Mouse (Mus musculus) large intestine, adult 2 months (tissue): ENCODE measurements around the gene Camk2g. TPM values are rescaled to one million over a fixed set of nuclear protein-coding genes. Genes with fewer than 3 reads are reported as not detected.

Experiments
- DNase-seq: peaks from one replicate; pipeline ENCODE4 v3.0.0-alpha.2; 2012; ENCODE audit warnings: low read depth, low spot score
- WGBS: fragments of 180-500 bp; shearing (Covaris S2); methylation state at CpG from one replicate; pipeline ENCODE4 v1.1.7; 2018; 5-methylcytosine and 5-hydroxymethylcytosine counted together
- polyA plus RNA-seq: library from polyadenylated mRNA; depleted of rRNA; stranded (reverse); fragments of >200 nt; gene quantifications from 2 replicates; pipeline ENCODE4 v1.2.3, GENCODE M21; 2012

Gene Camk2g
- polyA plus RNA-seq, 1 experiment: 11.4 TPM

DNA sequence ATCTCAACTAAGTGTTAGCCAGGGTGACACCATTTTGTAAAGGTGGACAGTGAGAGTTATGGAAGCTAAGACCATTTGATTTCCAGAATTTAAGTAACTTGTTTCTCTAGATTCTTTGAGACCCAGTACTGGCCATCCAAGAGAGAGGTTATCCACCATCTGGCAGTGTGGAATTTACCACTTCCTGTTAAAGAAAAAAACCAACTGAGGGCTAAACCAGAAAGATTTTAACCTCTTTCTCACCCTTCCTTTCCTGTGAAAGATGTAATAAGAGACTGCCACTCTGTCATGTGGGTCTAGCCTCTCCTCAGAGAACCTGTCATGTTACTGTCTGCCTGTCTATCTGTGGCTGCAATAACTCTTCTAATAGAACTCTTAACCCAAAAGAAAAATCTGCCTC is 15.9 kb upstream of the Camk2g start:
- DNase-seq: no peak

DNA sequence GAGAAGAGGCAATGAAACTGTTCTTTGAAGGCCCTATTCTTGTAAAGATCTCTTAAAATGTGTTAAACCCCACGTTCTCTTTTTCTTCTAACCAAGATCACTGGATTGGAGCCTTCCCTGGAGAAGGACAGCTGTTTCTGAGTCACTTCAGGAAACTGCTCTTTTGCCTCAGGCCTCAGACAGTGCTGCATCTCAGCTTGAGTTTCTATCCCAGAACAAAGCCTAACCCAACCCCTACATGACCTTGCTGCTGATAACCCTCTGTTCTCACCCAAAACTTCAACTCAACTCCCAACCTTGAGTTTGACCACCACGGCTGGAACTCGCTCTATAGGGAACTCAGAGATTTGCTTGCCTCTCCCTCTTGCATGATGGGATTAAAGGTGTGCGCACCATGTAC is 15.5 kb upstream of the Camk2g start:
- WGBS: 81% methylated on average over 4 of the region's 4 CpGs
- DNase-seq: no peak

DNA sequence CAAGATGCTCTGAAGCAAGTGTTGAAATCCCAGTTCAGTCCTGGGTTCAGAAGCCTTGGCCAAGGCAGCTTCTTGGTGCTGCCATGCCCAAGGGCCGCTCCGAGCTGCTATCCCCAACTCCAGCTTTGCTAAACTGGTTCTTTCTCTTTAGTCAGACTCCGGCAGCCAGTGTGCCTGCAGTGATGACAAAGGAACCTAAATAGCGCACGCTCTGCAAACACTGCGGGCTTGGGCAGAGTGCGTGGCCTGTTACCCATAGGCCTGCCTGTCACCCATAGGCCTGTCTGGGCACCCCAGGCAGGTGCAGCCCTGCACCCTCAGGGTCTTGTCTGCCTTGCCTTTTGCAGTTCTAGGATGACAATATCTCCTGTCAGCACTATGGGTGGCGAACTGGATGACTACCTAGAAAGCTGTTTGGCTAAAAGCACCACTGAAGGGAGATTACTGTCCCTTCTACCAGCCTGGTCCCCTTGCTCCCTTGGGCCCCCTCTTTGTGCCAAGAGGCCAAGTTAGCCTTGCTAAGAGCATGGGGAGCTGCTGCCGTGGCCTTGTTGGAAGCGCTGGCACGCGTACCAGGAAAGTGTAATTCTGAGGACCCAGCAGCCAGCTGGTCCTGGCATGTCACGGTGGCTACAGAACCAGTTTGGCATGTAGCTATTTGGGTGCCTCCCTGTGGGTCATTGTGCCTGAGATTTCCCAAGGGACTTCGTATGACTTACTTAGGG is 12.4 kb upstream of the Camk2g start:
- WGBS: 41% methylated on average over 14 of the region's 14 CpGs
- DNase-seq: no peak

DNA sequence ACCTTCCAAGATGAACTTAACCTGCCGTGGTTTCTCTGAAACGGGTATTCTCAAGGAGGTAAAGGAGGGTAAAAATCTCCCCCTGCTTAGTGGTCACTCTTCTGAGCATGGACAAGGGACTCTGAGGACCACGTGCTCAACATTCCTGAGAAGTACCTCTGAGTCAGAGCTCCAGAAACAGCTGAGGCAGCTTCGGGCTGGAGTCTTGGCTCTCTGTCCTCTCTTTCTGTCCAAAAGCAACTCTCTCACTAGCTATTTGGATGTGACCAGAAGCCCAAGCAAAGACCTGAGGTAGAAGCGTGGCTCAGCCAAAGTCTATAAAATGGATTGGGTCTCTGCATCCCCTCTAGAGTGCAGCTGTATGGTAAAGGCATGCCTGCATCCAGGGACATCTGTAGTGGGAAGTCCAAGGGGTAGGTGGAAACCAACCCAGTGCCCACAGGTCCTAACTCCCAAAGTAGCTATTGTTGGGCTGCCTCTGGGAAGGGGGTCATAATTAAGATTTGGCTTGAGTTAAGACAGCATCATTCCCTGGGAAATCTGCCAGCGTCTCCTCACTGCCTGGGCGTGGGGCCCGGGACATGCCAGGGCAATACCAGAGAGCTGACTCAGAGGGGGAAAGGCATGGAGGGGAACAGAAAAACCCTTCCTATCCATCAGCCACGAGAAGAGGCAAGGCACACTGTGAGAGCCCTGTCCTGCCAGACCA is 11.2 kb upstream of the Camk2g start:
- peak; percentile 32 for DNase-seq

DNA sequence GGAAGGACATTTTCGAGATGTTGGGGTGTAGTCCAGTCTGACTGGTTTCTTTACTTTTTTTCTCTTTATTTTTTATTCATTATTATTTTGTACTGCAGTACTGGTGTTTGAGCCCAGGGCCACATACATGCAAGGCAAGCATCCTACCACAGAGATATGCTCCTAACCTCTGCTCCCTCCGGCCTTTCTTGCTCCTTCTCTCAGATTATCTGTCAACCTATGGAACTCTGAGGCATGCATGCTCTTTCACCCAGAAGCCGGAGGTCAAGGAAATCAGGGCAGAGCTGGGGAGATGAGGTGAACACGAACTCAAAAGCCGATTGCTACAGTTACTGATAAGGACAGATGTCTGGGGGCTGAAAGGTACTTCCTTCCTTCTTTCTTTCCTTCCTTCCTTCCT is 10.6 kb upstream of the Camk2g start:
- DNase-seq: no peak
- WGBS: 47% methylated on average over 5 of the region's 5 CpGs

More for the DNA sequence above, 11.2 kb upstream of the Camk2g start:
- 21% methylated on average over 9 of the region's 9 CpGs for WGBS

DNA sequence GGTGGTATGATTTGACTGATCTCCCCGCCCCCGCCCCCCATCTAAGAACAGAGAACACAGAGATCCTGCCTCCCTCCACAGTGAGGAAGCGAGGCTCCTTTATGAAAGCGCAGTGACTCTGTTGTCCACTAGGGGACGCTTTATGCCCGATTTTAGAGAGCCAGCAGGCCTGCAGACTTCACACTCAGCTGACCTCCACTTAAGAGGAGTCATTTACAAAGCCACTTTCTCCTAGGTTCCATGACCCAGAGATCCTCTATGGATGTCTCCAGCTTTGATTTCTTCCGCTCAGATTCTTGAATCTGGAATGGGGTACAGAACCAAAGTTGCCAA is 9.7 kb upstream of the Camk2g start:
- DNase-seq: peak; percentile 53
- 6% methylated on average over 7 of the region's 7 CpGs for WGBS

DNA sequence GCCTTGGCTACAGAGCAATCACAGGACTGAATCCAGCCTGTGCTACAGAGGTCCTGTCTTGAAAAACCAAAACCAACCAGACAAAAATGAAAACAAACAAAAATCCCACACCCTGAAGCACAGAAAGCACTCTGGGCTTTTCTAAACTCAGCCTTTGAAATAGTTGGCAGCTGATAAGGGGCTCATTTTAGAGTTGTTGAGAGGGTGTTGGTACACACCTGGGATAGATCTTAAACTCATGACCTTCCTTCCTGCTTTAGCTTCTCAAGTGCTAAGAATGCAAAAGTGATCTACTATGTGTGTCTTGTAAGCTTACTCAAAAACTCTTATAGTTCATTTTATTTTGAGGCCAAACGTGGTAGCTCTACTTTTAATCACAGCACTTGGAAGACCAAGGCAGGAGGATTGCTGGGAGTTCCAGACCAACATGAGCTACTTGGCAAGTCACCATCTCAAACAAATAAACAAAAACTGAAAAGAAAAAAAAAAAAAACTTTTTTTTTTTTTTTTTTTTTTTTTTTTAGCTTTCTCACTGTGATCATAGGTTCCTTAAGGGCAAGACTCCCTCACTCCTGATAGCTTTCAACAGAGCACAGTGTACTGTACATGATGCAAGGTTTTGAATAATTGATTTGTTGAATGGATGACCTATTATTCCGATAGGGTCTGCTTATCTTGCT is 9.2 kb upstream of the Camk2g start:
- WGBS: 19% methylated on average over 2 of the region's 2 CpGs
- no peak for DNase-seq

DNA sequence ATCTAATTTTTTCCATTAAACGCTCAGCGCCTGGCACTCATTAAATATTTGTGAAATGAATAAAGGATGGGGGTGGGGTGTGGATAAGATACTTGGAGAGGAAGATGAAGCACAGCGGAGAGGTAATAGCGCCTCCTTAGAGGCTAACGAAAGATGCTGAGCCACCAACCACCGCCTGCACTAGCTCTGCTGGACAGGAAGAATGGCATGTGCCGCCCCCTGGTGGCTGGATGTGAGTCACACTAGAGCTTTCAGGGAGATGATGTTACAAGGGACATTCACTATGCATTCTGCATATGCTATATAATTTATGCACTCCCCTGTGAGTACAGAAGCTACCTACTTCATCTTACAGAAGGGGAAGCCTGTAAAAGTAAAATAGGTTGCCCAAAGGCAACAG is 4.9 kb upstream of the Camk2g start:
- DNase-seq: peak; percentile 78
- 2% methylated on average over 7 of the region's 7 CpGs for WGBS

DNA sequence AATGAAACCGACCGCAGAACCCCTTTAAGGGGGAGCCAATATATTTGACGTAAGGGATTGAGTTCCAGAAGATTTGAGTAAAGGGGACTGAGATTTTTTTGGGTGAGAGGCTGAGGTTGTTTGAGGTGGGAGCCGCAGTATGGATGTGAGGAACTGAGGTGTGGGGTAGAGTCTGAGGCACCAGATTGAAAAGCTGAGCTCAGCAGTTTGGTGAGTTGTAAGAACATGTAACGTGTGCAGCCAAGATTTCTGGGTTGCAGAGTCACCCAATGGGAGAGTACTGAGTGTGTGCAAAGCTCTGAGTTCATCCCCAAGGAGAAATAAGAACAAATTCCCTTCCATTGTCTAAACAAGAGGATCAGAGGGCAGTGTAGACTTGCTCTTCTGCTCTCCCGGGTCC is 4.4 kb upstream of the Camk2g start:
- no peak for DNase-seq
- 81% methylated on average over 6 of the region's 6 CpGs for WGBS

DNA sequence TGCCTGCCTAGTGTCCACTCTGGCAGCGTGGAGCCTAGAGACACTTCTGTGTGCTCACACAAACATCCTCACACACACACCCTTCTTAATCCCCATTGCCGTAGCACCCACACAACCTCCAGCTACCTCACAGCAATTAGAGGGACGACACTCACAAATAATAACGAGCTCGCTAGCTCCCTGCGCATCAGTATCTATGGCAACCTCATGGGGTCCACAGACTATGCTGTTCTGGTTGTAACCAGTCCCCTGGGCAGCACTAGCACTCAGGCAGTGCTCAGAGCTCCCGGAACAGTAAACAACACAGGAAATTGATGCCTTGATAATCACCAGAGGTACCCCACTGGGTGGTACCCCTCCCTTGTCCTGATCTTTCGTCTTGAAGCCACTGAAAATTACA is 2.8 kb upstream of the Camk2g start:
- DNase-seq: no peak
- WGBS: 75% methylated on average over 8 of the region's 8 CpGs

DNA sequence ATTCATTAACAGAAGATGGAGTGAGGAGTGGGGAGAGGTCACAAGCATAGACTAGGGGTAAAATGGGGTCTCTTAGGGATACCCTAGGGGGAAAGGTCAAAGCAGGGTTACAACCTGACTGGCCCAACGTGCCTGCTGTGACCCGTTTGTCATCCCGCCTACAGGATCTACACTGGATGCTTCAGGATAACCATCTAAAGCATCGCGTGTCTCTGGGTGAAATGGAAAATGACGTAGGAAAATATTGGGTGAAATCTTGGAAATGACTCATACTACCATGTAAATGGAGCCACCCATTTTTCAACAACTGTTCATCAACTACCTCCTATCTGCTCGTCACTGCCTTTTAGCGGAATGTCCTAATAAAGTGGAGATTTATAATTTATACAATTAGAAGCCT is 2.3 kb upstream of the Camk2g start:
- 83% methylated on average over 8 of the region's 8 CpGs for WGBS
- DNase-seq: no peak

DNA sequence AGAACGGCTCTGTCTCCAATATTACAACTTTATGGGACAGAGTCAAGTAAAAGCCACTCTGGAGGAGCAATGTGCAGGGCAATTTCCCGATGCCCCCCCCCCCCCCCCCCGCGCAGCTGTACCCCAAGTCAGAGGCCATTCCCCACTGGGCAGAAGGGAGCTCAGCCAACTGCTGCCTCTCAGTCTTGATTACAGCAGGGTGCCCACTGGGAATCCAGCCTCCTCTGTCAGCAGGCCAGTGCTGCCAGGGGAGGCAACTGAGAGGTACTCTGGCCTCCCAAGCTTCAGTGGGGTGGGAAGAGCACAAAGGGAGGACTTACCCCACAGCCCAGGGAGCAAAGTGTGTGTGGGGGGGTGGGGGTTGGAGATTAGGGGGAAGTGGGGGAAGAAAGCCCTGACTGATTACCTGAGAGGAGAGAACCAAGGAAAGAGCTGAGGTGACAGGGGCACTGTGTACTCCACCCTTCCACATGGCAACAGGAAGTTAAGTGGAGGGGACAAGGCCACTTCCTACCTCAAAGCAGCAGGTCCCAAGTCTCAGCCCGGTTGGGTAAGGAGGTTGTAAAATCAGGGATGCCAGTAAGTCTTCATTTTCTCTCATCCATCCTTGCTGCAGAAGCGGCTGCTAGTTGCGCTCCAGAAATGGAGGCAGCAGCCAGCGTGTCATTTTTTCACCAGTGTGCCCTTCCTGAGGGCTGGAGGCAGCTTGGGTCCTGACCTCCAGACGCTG is 1.7 kb upstream of the Camk2g start:
- 57% methylated on average over 9 of the region's 9 CpGs for WGBS

DNA sequence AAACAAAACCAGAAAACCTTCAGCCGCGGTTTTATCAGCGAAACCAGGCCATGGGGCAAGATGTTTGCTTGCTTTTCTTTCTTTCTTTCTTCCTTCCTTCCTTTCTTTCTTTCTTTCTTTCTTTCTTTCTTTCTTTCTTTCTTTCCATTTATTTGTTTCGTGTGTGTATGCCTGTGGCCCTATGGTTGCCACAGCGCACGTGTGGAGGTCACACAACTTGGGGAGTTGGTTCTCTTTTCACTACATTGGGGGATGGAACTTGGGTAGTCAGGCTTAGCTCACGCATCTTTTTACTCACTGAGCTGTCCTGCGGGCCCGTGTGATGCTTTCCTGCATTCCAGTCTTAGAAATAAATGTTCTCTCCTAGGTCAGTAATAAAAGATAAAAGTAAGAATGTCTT is 701 bp upstream of the Camk2g start:
- no peak for DNase-seq
- WGBS: 31% methylated on average over 9 of the region's 9 CpGs

More for the DNA sequence above, 1.7 kb upstream of the Camk2g start:
- no peak for DNase-seq

DNA sequence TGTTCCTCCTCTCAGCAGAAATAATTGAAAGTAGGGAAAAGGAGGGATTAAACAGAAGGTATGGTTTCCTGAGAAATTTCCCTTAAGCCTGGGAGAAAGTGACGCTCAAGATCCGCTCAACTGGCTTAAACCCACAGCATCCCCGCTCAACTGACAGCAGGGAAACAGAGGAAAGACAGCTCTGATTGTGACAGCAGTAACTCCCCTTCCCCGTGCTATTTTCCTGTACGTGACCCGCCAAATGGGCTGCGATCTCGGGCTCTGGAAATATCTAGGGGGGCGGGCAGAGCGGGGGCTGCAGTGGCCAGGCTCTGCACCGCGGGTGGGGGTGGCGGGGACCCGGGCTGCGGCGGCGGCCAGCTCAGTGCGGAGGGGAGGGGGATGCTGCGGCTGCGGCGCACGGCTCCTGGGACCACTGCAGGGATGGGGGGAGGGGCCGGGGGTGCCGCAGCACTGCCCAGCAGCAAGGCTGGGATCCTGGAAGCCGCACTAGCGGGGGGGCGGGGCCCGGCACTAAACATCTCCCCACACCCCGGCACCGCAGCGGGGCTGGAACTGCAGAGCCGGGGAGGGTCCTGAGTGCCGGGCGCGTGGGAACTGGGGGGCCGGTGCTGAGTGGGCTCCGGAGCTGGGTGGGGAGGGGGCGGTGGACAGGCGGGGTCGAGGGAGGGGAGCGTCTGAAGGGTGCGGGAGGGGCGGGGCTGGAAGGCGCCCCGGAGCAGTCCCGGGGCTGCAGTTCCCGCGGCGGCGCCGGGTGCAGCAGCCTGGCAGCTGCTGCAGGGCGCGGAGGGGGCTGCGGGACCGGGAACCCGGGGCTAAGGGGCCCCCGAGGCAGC is 748 bp downstream of the Camk2g start:
- DNase-seq: no peak
- 3% methylated on average over 56 of the region's 57 CpGs for WGBS

DNA sequence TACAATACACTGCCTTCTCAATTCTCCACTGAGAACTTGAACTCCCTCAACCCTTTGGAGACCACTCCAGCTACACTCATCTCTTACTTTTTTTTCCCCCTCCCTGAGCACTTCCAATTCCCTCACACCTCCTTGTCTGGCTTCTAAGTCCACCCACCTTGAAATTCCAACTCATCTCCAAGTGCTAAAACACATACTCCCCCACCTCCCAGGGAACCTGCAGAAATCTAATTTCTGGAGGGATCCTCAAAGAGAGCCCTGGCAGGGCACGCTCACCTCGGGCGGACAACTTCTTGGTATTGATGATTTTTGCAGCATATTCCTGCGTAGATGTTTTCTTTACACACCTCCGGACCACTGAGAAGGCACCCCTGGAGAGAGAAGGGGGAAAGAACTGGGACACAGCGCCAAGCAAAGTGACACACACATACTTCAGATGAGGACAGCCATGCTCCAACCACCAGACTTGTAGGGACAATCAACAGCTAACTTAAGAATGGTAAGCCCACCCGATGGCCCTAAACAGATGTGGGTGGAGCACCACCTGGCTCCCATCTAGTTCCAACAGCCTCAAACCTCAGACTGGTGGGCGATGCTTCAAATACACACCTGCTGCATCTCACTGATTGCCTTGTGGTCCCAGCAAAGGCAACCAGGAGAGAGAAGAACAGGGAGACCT is 1.5 kb downstream of the Camk2g start:
- no peak for DNase-seq
- 73% methylated on average over 8 of the region's 8 CpGs for WGBS

DNA sequence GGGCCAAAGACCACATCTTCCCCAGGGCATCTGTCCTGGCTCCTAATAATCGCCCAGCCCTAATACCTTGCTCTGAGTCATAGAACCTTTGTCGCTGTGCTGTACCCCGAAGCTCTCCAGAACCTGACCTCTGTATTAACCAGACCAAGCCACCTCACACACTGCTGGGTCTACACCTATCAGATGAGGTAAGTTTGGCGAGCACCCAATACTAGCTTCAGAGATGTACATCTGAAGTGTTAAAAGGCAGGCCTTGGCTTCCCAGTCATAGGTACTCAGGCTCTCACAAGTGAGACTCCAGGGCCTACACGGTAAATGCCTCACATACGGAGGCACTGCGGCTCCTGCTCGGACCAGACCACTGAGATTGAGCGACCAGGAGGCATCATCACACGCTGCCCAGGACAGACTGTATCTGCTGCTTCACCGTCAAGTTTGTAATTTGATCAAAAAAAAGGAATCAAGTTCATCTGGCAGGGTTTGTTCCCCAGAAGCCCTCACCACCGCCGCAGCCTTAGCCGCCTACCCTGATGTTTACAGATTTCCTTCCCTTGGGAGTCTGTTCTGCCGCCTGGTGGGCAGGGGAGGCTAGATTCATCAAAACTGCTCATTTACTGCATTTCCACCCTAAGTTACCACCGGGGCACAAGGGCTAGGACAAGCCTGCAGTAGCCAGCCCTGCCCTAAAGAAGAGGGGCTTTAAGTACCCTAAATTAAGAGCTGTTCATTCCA is 2.2 kb downstream of the Camk2g start:
- WGBS: 77% methylated on average over 16 of the region's 16 CpGs
- DNase-seq: no peak

DNA sequence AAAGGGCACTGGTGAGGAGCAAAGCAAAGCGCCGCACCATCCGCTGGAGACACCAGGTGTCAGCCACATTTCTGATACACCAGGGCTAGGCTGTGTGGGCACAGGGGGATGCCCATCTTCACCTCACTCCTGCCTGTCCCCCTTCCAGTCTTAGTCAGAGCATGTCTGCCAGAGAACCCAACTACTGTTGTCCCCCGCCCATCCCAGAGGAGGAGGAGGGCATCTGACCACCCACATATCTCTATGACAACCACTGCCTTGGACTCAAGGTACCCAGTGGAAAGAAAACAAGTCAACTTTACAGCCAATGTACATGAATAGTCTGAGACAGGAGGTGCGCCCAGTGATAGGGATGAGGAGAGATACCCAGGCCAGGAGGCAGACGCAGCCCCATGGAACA is 2.9 kb downstream of the Camk2g start:
- WGBS: 93% methylated on average over 6 of the region's 6 CpGs

DNA sequence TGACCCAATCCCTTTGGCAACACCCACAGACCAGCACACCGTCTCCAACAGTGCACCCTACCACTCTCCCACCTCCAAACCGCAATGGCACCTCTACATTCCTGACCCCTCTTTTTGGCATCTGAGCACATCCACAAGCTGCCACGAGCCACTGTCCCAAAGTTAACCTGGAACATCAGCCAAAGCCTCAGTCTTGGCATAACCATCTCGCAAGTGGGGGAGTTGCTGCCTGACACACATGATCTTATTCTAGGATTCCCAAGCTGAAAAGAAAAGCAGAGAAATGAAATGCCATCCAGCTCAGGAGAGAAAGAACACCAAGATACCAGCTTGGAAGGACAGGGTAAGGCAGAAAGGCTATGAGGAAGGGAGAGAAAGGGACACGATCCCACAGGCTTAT is 3.4 kb downstream of the Camk2g start:
- 92% methylated on average over 5 of the region's 5 CpGs for WGBS
- DNase-seq: no peak

More for the DNA sequence above, 2.9 kb downstream of the Camk2g start:
- DNase-seq: no peak
